Mouse (Mus musculus) limb, embryonic 15.5 days (tissue): ENCODE results near the gene Sik3. TPM values are rescaled to one million over a fixed set of nuclear protein-coding genes. Genes with fewer than 3 reads are reported as not detected.
A peak's percentile ranks its signal among the peaks of the same experiment; 100 is the strongest.

Source experiments
- ATAC-seq: fragments of 200-750 bp; cut with Nextera tagmentation; 2 replicates; pipeline ENCODE4 v1.8.0; 2017; ENCODE audit warnings: low read depth, moderate TSS enrichment; ENCODE audit not compliant: insufficient number of reproducible peaks, low FRiP score, low TSS enrichment
- H3K27ac ChIP-seq: fragments of 300-500 bp; sonication (generic); 2 replicates; pipeline ENCODE4 v1.5.1; 2015; ENCODE audit warnings: moderate library complexity, mild to moderate bottlenecking, inconsistent platforms
- H3K27me3 ChIP-seq: fragments of 300-500 bp; sonication (generic); 2 replicates; pipeline ENCODE4 v1.6.1; 2015; ENCODE audit warnings: inconsistent platforms
- H3K36me3 ChIP-seq: fragments of 300-500 bp; sonication (generic); 2 replicates; pipeline ENCODE4 v1.6.1; 2015; ENCODE audit warnings: inconsistent platforms
- H3K4me1 ChIP-seq: fragments of 300-500 bp; sonication (generic); 2 replicates; pipeline ENCODE4 v1.6.1; 2015; ENCODE audit warnings: inconsistent platforms
- H3K4me2 ChIP-seq: fragments of 300-500 bp; sonication (generic); 2 replicates; pipeline ENCODE4 v1.6.1; 2015; ENCODE audit warnings: mild to moderate bottlenecking, inconsistent platforms
- H3K4me3 ChIP-seq: fragments of 300-500 bp; sonication (generic); 2 replicates; pipeline ENCODE4 v1.5.1; 2015; ENCODE audit warnings: mild to moderate bottlenecking, inconsistent platforms
- H3K9ac ChIP-seq: fragments of 300-500 bp; sonication (generic); 2 replicates; pipeline ENCODE4 v1.6.1; 2015; ENCODE audit warnings: inconsistent platforms
- H3K9me3 ChIP-seq: fragments of 300-500 bp; sonication (generic); 2 replicates; pipeline ENCODE4 v1.6.1; 2016; ENCODE audit warnings: inconsistent platforms
- WGBS: fragments of 180-500 bp; shearing (Covaris S2); methylation state at CpG from one replicate; pipeline ENCODE4 v1.1.7; 2015; 5-methylcytosine and 5-hydroxymethylcytosine counted together
- polyA plus RNA-seq: library from polyadenylated mRNA; unstranded; fragments of >200 nt; fragmentation: Nextera tagmentation; extraction: Ambion mirVana; gene quantifications from 2 replicates; pipeline ENCODE4 v1.2.1, GENCODE M21; 2015

Sik3 gene
- polyA plus RNA-seq, 1 experiment from 2014 or later: 11.8 TPM

DNA sequence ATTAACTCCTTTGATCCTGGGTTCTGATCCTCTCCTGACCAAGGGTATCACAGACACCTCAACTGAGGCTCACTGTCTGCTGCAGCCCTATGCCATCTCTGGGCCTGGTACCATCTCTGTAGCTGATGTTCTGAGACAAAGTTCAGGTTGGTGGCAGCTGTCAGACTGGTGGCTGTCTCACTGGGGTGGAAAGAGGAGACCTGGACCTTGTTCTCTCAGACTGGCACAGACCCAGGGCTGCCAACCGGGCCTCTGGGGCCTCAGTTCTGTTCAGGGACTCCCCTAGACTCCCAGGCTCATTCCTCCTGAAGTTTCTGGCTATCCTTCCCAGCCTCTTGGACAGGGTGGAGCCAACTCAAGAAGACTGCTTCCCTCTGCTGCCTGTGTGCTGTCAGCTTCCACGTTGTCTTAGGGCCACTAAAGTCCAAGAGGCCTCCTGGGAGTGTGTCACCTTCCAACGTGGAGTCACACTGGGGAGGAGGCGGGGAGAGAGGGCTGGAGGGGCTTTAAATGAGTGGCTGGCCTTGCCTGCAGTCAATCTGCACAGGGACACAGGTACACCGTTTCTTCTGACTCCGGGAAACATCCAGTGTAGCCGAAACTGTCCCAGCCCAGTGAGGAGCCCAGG is 228.0 kb downstream of the Sik3 start, which contains the start of gene Apoa4:
Gene Apoa4 (plus strand): TSS at position 171 of the 628 bp plus-strand sequence.
- no peaks in the 10 kb centered on the region for H3K9me3 ChIP-seq
- H3K36me3 ChIP-seq: no peaks in the 10 kb centered on the region
- H3K9ac ChIP-seq: no peak within 1 kb of the TSS
- H3K4me2 ChIP-seq: no peak within 1 kb of the TSS
- no peak within 1 kb of the TSS for H3K4me3 ChIP-seq
- H3K27ac ChIP-seq: no peak within 1 kb of the TSS
- no peaks in the 10 kb centered on the region for H3K27me3 ChIP-seq
- ATAC-seq: no peak
- no peaks in the 10 kb centered on the region for H3K4me1 ChIP-seq
- 66% methylated on average over 7 of the region's 7 CpGs for WGBS

DNA sequence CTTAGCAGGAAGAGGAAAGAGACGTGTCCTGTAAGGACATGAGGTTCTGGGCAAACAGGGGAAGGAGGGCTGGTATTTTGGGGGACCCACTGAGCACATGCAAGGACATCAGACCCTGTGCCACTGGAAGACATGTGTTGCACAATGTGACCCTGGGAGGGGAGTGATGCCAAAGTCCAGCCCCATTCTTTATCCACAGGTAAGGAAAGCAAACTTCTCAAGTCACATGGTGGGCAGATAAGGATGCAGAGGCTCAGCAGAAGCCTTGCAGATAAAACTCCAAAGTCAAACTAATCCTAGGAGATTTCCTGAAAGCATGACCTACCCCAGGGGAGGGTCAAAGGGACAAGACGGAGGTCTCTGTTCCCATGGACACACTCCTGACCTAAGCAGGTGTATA is 229.2 kb downstream of the Sik3 start:
- H3K27me3 ChIP-seq: no peaks in the 10 kb centered on the region
- no peak for ATAC-seq
- WGBS: 82% methylated on average over 2 of the region's 2 CpGs
- H3K4me3 ChIP-seq: no peak overlapping the region
- H3K36me3 ChIP-seq: no peaks in the 10 kb centered on the region
- H3K9me3 ChIP-seq: no peaks in the 10 kb centered on the region
- H3K4me1 ChIP-seq: no peaks in the 10 kb centered on the region
- no peak overlapping the region for H3K27ac ChIP-seq
- no peak overlapping the region for H3K4me2 ChIP-seq
- no peak overlapping the region for H3K9ac ChIP-seq

DNA sequence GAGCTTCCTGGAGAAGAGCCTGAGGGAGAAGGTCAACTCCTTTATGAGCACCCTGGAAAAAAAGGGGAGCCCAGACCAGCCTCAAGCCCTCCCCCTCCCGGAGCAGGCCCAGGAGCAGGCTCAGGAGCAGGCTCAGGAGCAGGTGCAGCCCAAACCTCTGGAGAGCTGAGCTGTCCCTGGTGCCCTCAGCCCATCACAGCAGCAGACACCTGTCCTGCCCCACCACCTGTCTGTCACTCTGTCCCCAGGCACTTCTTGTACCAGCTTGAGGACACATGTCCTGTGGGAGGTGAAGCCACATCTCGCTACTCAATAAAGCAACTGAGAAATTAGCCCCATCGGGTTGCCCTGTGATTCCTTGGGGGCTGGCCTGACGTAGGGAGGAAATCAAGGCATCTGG is 230.5 kb downstream of the Sik3 start:
- H3K27me3 ChIP-seq: no peaks in the 10 kb centered on the region
- no peak overlapping the region for H3K27ac ChIP-seq
- ATAC-seq: no peak
- no peaks in the 10 kb centered on the region for H3K9me3 ChIP-seq
- H3K36me3 ChIP-seq: no peaks in the 10 kb centered on the region
- H3K4me1 ChIP-seq: no peaks in the 10 kb centered on the region
- no peak overlapping the region for H3K9ac ChIP-seq
- no peak overlapping the region for H3K4me2 ChIP-seq
- WGBS: 47% methylated on average over 4 of the region's 4 CpGs
- H3K4me3 ChIP-seq: no peak overlapping the region

DNA sequence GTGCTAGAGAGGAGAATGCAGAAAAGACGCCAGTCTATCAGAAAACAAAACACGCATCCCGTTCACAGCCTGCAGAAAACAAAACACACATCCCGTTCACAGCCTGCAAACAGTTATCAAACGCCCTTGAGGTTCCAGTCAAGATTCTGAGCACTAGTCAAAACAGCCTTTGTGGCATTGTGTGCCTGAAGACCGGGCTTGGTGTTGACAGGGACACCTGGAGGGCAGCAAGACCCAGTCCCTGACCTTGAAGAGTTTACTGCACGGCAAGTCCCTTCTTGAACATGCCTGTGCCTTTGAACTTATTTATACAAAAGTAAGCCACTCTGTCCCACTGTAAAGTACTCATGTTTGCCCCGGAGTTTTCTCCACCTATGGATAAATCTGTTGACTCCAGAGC is 231.0 kb downstream of the Sik3 start:
- H3K4me3 ChIP-seq: no peak overlapping the region
- no peak overlapping the region for H3K27ac ChIP-seq
- H3K27me3 ChIP-seq: no peaks in the 10 kb centered on the region
- 50% methylated on average over 8 of the region's 8 CpGs for WGBS
- no peaks in the 10 kb centered on the region for H3K9me3 ChIP-seq
- no peak for ATAC-seq
- no peak overlapping the region for H3K9ac ChIP-seq
- no peaks in the 10 kb centered on the region for H3K36me3 ChIP-seq
- no peaks in the 10 kb centered on the region for H3K4me1 ChIP-seq
- no peak overlapping the region for H3K4me2 ChIP-seq

DNA sequence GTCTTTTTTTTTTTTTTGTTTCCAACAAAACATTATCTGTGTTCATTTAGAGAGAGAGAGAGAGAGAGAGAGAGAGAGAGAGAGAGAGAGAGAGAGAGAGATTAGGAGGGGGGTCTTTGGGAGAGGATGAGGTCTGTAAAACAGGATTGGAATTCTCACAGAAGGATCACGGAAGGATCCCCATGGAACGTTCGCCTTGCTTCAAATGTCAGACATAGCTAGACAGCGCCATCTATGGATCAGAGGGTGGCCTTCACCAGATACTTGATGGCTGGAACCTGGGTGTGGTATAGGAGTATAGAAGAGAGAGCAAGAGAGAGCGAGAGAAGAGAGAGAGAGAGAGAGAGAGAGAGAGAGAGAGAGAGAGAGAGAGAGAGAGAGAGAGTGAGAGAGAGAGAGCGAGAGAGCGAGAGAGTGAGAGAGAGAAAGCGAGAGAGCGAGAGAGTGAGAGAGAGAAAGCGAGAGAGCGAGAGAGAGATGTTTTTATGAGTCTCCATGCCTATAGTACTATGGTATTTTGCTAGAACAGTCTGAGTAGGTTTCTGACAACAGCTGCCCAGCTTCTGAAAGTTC is 234.2 kb downstream of the Sik3 start:
- Histone ChIP-seq H3K4me2 (peak overlapping the region; percentile 27), H3K27ac (no peak overlapping the region), H3K4me3 (no peak overlapping the region), H3K9me3 (no peaks in the 10 kb centered on the region), H3K36me3 (no peaks in the 10 kb centered on the region), H3K27me3 (no peaks in the 10 kb centered on the region), H3K9ac (no peak overlapping the region), H3K4me1 (no peaks in the 10 kb centered on the region)
- no peak for ATAC-seq
- WGBS: 23% methylated on average over 11 of the region's 11 CpGs

DNA sequence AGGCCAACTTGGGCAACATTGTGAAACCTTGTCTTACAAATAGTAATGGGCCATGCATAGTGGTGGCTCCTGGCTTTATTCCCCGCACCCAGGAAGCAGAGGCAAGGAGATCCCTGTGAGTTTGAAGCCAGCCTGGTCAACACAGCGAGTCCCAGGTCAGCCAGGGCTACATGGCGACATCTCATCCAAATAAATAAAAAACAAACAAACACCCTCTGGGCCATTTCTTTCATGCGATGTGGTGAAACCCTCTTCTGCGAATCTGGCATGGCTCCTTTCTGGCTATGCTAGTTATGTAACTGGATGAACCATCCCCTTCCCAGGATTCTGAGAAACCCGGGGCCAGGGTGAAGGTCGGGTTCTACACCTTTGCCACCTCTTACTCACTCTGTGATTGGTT is 243.6 kb downstream of the Sik3 start:
- no peaks in the 10 kb centered on the region for H3K9me3 ChIP-seq
- H3K4me3 ChIP-seq: no peak overlapping the region
- WGBS: 87% methylated on average over 7 of the region's 7 CpGs
- H3K9ac ChIP-seq: no peak overlapping the region
- no peak overlapping the region for H3K27ac ChIP-seq
- no peaks in the 10 kb centered on the region for H3K36me3 ChIP-seq
- no peak overlapping the region for H3K4me2 ChIP-seq
- no peaks in the 10 kb centered on the region; the same call in 1 of the 2 replicates for H3K4me1 ChIP-seq
- H3K27me3 ChIP-seq: no peaks in the 10 kb centered on the region
- ATAC-seq: no peak

DNA sequence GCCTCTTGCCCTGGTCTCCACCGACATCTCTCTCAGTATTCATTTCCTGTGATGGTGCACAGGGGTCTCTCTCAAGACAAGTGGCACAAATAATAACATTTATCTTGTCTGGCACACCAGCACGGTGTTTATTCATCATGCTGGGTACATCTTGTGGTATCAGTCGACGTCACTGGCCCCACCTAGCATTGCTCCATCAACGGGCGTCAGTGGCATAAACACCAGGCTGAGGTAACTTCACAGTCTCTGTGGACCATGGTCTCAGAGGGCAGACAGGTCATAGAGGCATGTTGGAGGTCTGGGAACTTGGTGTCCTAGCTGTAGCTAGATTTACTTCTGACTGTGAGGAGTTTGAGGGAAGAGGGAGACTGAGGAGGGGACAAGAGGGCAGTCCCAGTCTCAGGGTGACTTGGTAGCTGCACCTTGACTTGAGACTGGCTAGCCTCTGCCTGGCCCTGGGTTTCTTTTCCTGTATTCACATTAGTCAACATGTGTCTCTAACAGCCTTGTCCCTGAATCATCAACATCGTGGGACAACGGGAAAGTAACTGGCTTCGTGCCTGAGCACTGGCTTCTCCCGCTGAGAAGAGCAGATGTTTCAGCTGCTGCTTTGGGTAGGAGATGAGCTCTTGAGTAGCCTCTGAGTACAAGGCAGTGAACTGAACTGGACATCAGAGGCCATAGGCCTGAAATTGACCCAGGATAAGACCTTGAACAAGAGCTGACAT is 244.2 kb downstream of the Sik3 start:
- 86% methylated on average over 10 of the region's 10 CpGs for WGBS
- H3K4me2 ChIP-seq: no peak overlapping the region
- no peak overlapping the region for H3K27ac ChIP-seq
- H3K4me3 ChIP-seq: no peak overlapping the region
- no peaks in the 10 kb centered on the region for H3K27me3 ChIP-seq
- H3K4me1 ChIP-seq: no peaks in the 10 kb centered on the region; the same call in 1 of the 2 replicates
- ATAC-seq: no peak
- no peak overlapping the region for H3K9ac ChIP-seq
- H3K36me3 ChIP-seq: no peaks in the 10 kb centered on the region
- H3K9me3 ChIP-seq: no peaks in the 10 kb centered on the region

DNA sequence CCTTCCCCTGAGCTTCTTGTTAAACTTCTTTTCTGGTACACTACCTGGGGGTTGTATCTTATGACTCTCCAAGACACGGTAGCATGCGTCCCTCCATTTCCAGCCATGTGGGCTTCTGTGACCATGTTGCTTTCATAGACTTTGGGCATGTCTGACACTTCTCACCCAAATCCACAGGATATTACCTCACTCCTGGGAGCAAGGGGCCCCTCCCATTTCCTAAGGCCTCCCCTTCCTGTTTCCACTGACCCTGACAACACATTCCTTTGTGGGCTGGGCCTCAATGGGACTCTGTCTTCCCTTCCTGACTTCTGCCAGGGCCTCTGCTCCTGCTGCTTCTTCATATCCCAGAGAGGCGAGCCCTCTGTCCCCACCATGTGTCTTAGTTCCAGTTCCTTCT is 244.9 kb downstream of the Sik3 start:
- Histone ChIP-seq H3K4me3 (no peak overlapping the region), H3K4me2 (no peak overlapping the region), H3K27ac (no peak overlapping the region), H3K9me3 (no peaks in the 10 kb centered on the region), H3K9ac (no peak overlapping the region), H3K27me3 (no peaks in the 10 kb centered on the region), H3K4me1 (no peaks in the 10 kb centered on the region; the same call in 1 of the 2 replicates), H3K36me3 (no peaks in the 10 kb centered on the region)
- WGBS: 80% methylated on average over 3 of the region's 3 CpGs
- ATAC-seq: no peak

DNA sequence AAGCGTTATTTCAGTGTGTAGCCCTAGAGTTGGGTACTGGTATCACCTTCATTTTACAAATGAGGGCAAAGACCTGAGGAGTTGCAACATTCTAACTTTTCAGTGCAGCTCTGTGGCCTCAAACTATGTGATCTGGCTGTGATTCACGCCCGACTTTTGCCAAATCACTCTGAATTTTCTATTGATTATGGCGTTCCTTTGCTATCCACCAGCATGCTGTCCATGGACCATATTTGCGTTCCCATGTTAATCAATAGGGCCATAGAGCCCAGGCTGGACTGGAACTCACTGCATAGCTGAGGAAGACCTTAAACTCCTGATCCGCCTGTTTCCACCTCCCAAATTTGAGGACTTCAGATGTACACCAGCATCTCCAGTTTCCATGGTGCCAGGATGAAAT is 246.5 kb downstream of the Sik3 start:
- no peak overlapping the region for H3K4me3 ChIP-seq
- no peaks in the 10 kb centered on the region; the same call in 1 of the 2 replicates for H3K4me1 ChIP-seq
- H3K36me3 ChIP-seq: no peaks in the 10 kb centered on the region
- H3K9me3 ChIP-seq: no peaks in the 10 kb centered on the region
- no peak overlapping the region for H3K4me2 ChIP-seq
- no peak for ATAC-seq
- 87% methylated on average over 6 of the region's 6 CpGs for WGBS
- no peak overlapping the region for H3K9ac ChIP-seq
- no peaks in the 10 kb centered on the region for H3K27me3 ChIP-seq
- H3K27ac ChIP-seq: no peak overlapping the region

DNA sequence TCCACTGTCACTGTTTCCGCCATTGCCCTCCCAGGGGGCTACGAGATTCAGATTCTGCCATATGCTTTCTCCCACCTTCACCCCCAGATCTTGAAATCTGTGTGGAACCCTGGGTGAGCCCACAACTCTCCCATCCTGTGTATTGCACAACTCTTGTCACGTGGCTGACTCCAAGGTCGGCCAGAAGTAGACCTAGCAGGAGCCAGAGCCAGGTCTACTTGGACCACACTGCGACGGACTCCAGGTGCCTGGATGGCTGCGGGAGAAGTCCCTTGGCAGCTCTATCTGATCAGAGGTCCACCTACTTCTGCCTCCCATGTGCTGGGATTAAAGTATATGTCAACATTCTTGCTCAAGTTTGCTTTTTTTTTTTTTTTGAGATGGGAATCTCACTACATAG is 248.5 kb downstream of the Sik3 start:
- Histone ChIP-seq H3K27ac (no peak overlapping the region), H3K4me1 (no peaks in the 10 kb centered on the region; the same call in 1 of the 2 replicates), H3K4me2 (no peak overlapping the region), H3K4me3 (no peak overlapping the region), H3K27me3 (no peaks in the 10 kb centered on the region), H3K9ac (no peak overlapping the region), H3K9me3 (no peaks in the 10 kb centered on the region), H3K36me3 (no peaks in the 10 kb centered on the region)
- ATAC-seq: no peak
- WGBS: 85% methylated on average over 7 of the region's 7 CpGs

DNA sequence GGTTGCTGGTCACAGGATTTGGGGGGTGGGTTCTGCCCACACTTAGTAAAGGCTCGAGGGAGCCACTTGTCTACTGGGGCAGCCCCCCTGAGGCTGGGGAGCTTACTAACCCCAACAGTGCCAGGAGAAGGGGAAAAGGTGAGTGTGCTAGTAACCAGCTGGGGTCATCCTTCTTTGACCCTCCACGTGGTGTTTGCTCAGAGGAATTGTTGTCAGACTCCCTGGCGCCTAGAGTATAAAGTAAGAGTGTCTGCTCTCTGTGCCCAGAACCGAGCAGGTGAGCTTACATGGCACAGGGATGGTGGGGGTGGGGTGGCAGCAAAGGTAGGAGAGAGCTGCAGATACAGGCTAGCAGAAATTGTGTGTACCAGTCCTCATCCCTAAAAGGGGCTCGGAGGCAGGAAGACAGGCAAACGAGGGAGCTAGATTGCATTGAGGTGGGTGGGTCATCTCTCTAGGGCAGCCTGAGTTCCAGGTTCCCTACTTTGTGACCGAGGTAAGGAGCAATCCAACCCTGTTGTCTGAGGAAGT is 255.8 kb downstream of the Sik3 start, which contains the start of gene Apoa5:
Gene Apoa5 (plus strand): TSS at position 291 of the 531 bp plus-strand sequence.
- H3K4me2 ChIP-seq: no peak within 1 kb of the TSS
- H3K9me3 ChIP-seq: no peaks in the 10 kb centered on the region
- no peak within 1 kb of the TSS for H3K4me3 ChIP-seq
- 48% methylated on average over 7 of the region's 7 CpGs for WGBS
- ATAC-seq: no peak
- H3K27ac ChIP-seq: no peak within 1 kb of the TSS
- no peaks in the 10 kb centered on the region for H3K36me3 ChIP-seq
- H3K4me1 ChIP-seq: peaks cover 10% of the 10 kb centered on the region
- no peak within 1 kb of the TSS for H3K9ac ChIP-seq
- H3K27me3 ChIP-seq: peaks cover 20% of the 10 kb centered on the region

DNA sequence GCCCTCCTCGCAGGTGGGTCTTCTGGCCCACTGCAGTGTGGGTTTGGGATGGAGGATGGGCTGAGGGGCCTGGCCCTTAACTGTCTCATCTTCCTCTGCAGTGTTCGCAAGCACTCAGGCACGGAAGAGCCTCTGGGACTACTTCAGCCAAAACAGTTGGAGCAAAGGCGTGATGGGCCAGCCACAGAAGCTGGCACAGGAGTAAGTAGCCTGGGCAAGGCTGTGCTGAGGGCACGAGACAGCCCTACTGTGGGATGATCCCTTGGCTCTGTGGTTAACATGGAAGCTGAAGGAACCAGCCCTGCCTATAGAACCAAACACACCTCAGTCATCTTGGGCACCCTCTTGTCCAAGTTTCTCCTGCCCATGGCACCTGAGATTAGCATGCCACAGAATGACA is 256.5 kb downstream of the Sik3 start:
- Histone ChIP-seq H3K9me3 (no peaks in the 10 kb centered on the region), H3K4me3 (no peak overlapping the region), H3K4me1 (peaks cover 18% of the 10 kb centered on the region), H3K27me3 (peaks cover 20% of the 10 kb centered on the region), H3K27ac (no peak overlapping the region), H3K4me2 (no peak overlapping the region), H3K9ac (no peak overlapping the region), H3K36me3 (no peaks in the 10 kb centered on the region)
- ATAC-seq: no peak
- 83% methylated on average over 5 of the region's 5 CpGs for WGBS
